Mouse (Mus musculus) midbrain, embryonic 11.5 days (tissue): ENCODE measurements around the gene Tet1. TPM values are rescaled to one million over a fixed set of nuclear protein-coding genes. Genes with fewer than 3 reads are reported as not detected.
A peak's percentile ranks its signal among the peaks of the same experiment; 100 is the strongest.
"Not testable (repeated sequence)": the region's sequence is repeated elsewhere in the genome, so short reads cannot be mapped to it uniquely, and the experiment has no call there.

Source experiments
- ATAC-seq: fragments of 200-750 bp; cut with Nextera tagmentation; 2 replicates; pipeline ENCODE4 v1.8.0; 2017; ENCODE audit warnings: moderate TSS enrichment, moderate library complexity; ENCODE audit not compliant: low FRiP score
- DNase-seq: peaks from one replicate; pipeline ENCODE4 v3.0.0; 2015; ENCODE audit warnings: low spot score; ENCODE audit errors: missing footprints
- H3K27ac ChIP-seq: fragments of 300-500 bp; sonication (generic); 2 replicates; pipeline ENCODE4 v1.5.1; 2014; ENCODE audit warnings: low read depth, low read length
- H3K27me3 ChIP-seq: fragments of 300-500 bp; sonication (generic); 2 replicates; pipeline ENCODE4 v1.6.1; 2014; ENCODE audit warnings: mild to moderate bottlenecking, low read length, moderate library complexity, mixed read lengths; ENCODE audit not compliant: control insufficient read depth, insufficient read depth
- H3K36me3 ChIP-seq: fragments of 300-500 bp; sonication (generic); 2 replicates; pipeline ENCODE4 v1.6.1; 2014; ENCODE audit warnings: mild to moderate bottlenecking, low read length, moderate library complexity, mixed read lengths; ENCODE audit not compliant: control insufficient read depth, insufficient read depth
- H3K4me1 ChIP-seq: fragments of 300-500 bp; sonication (generic); 2 replicates; pipeline ENCODE4 v1.6.1; 2014; ENCODE audit warnings: low read length; ENCODE audit not compliant: control insufficient read depth, insufficient read depth
- H3K4me2 ChIP-seq: fragments of 300-500 bp; sonication (generic); 2 replicates; pipeline ENCODE4 v1.6.1; 2014; ENCODE audit warnings: mild to moderate bottlenecking, moderate library complexity
- H3K4me3 ChIP-seq: fragments of 300-500 bp; sonication (generic); 2 replicates; pipeline ENCODE4 v1.5.1; 2014; ENCODE audit warnings: low read depth, low read length
- H3K9ac ChIP-seq: fragments of 300-500 bp; sonication (generic); 2 replicates; pipeline ENCODE4 v1.6.1; 2014; ENCODE audit warnings: low read length
- H3K9me3 ChIP-seq: fragments of 300-500 bp; sonication (generic); 2 replicates; pipeline ENCODE4 v1.6.1; 2016; ENCODE audit warnings: low read length; ENCODE audit not compliant: control insufficient read depth
- WGBS: fragments of 180-500 bp; shearing (Covaris S2); extraction: QIAGEN DNeasy Blood & Tissue Kit; methylation state at CpG from one replicate; pipeline ENCODE4 v1.1.7; 2014; 5-methylcytosine and 5-hydroxymethylcytosine counted together
- polyA plus RNA-seq: library from polyadenylated mRNA; unstranded; fragments of >200 nt; fragmentation: Nextera tagmentation; extraction: Ambion mirVana; gene quantifications from 2 replicates; pipeline ENCODE4 v1.2.1, GENCODE M21; 2014

The Tet1 gene
- polyA plus RNA-seq, 1 experiment from 2014 or later, result 33.3 TPM

DNA sequence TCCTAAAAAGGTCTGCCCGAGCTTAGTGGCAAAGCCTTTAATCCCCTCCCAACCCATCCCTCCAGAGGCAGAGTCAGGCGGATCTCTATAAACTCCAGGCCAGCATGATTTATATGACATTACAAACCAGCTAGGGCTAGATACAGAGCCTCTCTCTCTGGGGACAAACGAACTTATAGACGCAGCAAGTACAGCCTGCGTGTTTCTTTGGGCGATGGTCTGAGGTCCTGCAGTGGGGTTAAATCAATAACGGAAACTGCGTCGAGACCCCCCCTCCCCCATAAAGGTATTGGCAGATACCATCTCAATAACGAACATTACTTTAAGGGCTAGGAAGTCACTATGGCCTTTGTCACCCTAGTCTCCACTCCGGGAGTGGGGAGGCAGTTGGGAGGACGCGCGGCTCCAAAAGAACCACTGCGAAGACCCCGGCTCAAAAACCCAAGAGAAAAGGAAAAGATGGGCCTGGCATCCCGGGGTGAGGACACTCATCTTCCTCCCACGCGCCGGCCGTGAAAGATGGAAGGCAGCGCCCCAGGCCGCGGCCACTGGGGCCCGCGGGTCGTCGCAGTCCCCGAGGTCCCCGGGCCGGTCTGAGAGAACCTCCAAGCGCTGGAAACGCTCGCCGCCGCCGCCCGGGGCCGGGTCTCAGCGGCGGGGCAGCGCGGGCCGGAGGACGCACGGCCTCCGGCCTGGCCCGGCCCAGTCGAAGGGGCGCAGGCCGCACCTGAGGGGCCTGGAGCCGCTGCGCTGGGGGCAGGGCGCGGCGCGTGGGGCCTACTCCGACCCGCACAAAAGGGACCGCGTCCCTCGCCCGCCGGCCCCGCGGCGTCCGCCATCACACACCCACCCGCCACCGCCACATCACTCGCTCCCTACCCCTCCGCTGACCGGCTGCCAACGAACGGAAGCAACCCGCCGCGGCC lies 117.3 kb downstream of the Tet1 start:
- 2% methylated on average over 76 of the region's 78 CpGs for WGBS
- peak; percentile 85 for ATAC-seq
- H3K4me1 ChIP-seq, result peaks cover 3% of the 10 kb centered on the region; the same call in 1 of the 2 replicates
- peak overlapping the region; percentile 96 for H3K9ac ChIP-seq
- peak; percentile 91 for DNase-seq
- H3K4me3 ChIP-seq, result peak overlapping the region; percentile 86
- H3K9me3 ChIP-seq, result no peaks in the 10 kb centered on the region
- H3K27ac ChIP-seq, result peak overlapping the region; percentile 90
- no peaks in the 10 kb centered on the region for H3K27me3 ChIP-seq
- peaks cover 15% of the 10 kb centered on the region for H3K36me3 ChIP-seq
- peak overlapping the region; percentile 54 for H3K4me2 ChIP-seq

DNA sequence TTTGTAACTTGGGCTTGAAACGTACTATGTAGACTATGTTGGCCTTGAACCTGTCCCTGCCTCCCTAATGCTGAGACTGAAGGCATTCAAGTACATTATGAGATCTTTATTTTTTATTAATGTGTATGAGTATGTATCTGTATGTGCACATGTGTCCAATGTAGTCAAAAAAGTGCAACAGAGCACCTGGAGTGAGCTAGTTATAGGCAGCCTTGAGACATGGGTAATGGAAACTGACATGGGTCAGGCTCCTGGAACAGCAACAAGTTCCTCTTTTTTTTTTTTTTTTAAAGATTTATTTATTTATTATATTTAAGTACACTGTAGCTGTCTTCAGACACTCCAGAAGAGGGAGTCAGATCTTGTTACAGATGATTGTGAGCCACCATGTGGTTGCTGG lies 127.0 kb downstream of the Tet1 start:
- not testable (repeated sequence) for H3K27ac ChIP-seq, H3K4me3 ChIP-seq, H3K4me2 ChIP-seq, H3K9me3 ChIP-seq, H3K4me1 ChIP-seq, ATAC-seq, DNase-seq, H3K9ac ChIP-seq, H3K27me3 ChIP-seq
- WGBS, result 89% methylated on average over 1 of the region's 1 CpGs
- H3K36me3 ChIP-seq, result peaks cover 45% of the 10 kb centered on the region

Other genes starting within 250 kb of the Tet1 start
- 2.4 and 2.5 TPM in 2 replicates for gene Stox1, start 182.9 kb downstream of the Tet1 start, polyA plus RNA-seq
- gene Ccar1, start 116.7 kb downstream of the Tet1 start, polyA plus RNA-seq, result 159 and 168 TPM in 2 replicates
- gene Slc25a16, start 11.6 kb upstream of the Tet1 start, polyA plus RNA-seq, result 9.6 and 10.6 TPM in 2 replicates
- gene Dna2, start 38.0 kb upstream of the Tet1 start, polyA plus RNA-seq, result 22.0 and 25.2 TPM in 2 replicates
- 21.0 and 23.2 TPM in 2 replicates for gene Rufy2, start 71.2 kb upstream of the Tet1 start, polyA plus RNA-seq
- gene Hnrnph3, start 115.2 kb upstream of the Tet1 start, polyA plus RNA-seq, result 172 and 174 TPM in 2 replicates
- gene Pbld2, start 115.3 kb upstream of the Tet1 start, polyA plus RNA-seq, result 0.76 and 1.7 TPM in 2 replicates
- 0.73 and 0.96 TPM in 2 replicates for gene Pbld1, start 151.2 kb upstream of the Tet1 start, polyA plus RNA-seq
- 1.1 and 2.0 TPM in 2 replicates for gene Atoh7, start 190.7 kb upstream of the Tet1 start, polyA plus RNA-seq